ENCODE assay signal across 7 mouse cellular contexts in the genomic region with DNA sequence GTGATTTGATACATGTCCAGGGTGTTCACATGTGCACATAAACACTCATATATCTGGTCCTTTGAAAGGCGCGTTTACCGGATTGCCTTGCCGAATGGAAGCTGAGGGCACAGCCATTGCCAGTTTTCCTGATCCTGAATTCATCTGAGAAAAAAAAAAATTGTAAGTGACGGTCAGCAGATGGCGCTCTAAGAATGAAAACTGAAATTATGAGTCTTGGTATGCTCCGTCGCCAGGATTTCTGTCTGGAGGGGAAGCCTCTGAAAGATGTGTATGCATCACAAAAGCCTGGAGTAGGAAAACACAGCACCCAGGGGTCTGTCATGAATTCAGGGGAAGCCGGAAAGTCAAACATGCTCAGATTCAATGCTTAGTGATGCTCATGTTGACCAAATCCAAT.
A peak's percentile ranks its signal among the peaks of the same experiment; 100 is the strongest.
DNase-seq lines count a peak whose midpoint lies in the region; ATAC-seq lines count a peak whose summit lies in the region.

No protein-coding gene starts in this region.

- H3K4me3 ChIP-seq in liver, embryonic 11.5 days (ENCODE audit: low read depth, low read length), result no peak overlapping the region

- no peak overlapping the region for H3K9ac ChIP-seq in liver, embryonic 11.5 days (ENCODE audit: low read depth, low read length)

- no peaks in the 10 kb centered on the region for H3K36me3 ChIP-seq in liver, embryonic 11.5 days (ENCODE audit: control insufficient read depth, insufficient read depth, low read length)

- H3K27ac ChIP-seq in liver, embryonic 11.5 days (ENCODE audit: low read depth, low read length), result no peak overlapping the region

- 19% methylated on average over 9 of the region's 9 CpGs for WGBS in liver, embryonic 11.5 days

- 0 out of 2 replicates have a peak, but pooled peaks cover 2% of the 10 kb centered on the region for H3K4me1 ChIP-seq in liver, embryonic 11.5 days (replicated peaks; ENCODE audit: control insufficient read depth, insufficient read depth, low read length)

- no peaks in the 10 kb centered on the region for H3K27me3 ChIP-seq in liver, embryonic 11.5 days (replicated peaks; ENCODE audit: control insufficient read depth, insufficient read depth, low read length)

- no peaks in the 10 kb centered on the region for H3K9me3 ChIP-seq in liver, embryonic 11.5 days (ENCODE audit: control insufficient read depth, low read length)

- DNase-seq in liver, result peak; percentile 8
- no peak for DNase-seq in liver, embryonic 11.5 days (ENCODE audit: low spot score)
- peak; percentile 76 for DNase-seq in ZHBTc4 (ENCODE audit: low read depth, low spot score)
- peak; percentile 53 to 72 for DNase-seq in cerebellum, postnatal 25 days
- peak; percentile 71 for DNase-seq in induced T-regulatory cell, adult 2 months (ENCODE audit: low read depth)
- peak; percentile 22 for DNase-seq in lung, postnatal 14 days
- DNase-seq in right cerebral cortex, postnatal 4 days, result peak; percentile 55

- H3K4me2 ChIP-seq in liver, embryonic 11.5 days, result no peak overlapping the region

- no peak for ATAC-seq in liver, embryonic 11.5 days (replicated peaks; ENCODE audit: low FRiP score)
